Mouse (Mus musculus) C2C12 (cell line): ENCODE measurements around the gene H2-Oa. TPM values are rescaled to one million over a fixed set of nuclear protein-coding genes. Genes with fewer than 3 reads are reported as not detected.
A peak's percentile ranks its signal among the peaks of the same experiment; 100 is the strongest.

Experiments used
- H3K27me3 ChIP-seq: one replicate; pipeline ENCODE4 v1.6.1; 2011; ENCODE audit not compliant: control insufficient read depth, insufficient read depth, insufficient read length
- H3K36me3 ChIP-seq: one replicate; pipeline ENCODE4 v1.6.1; 2011; ENCODE audit not compliant: control insufficient read depth, insufficient read depth
- H3K4me3 ChIP-seq: one replicate; pipeline ENCODE4 v1.5.1; 2011; ENCODE audit warnings: mild to moderate bottlenecking, control low read depth; ENCODE audit not compliant: poor library complexity, insufficient read depth, severe bottlenecking
- H3K79me2 ChIP-seq: one replicate; pipeline ENCODE4 v1.6.1; 2011; ENCODE audit not compliant: control insufficient read depth, insufficient read depth
- H3K79me3 ChIP-seq: one replicate; pipeline ENCODE4 v1.6.1; 2011; ENCODE audit warnings: low read depth, control low read depth
- H3ac ChIP-seq: one replicate; pipeline ENCODE3; 2011; ENCODE audit warnings: low read depth; ENCODE audit not compliant: control insufficient read depth, insufficient read length
- CEBPB ChIP-seq: IDR thresholded peaks from one replicate; pipeline ENCODE4 v1.6.1; 2011; ENCODE audit warnings: low read depth, mild to moderate bottlenecking, control low read depth, moderate library complexity
- CTCF ChIP-seq: IDR thresholded peaks from one replicate; pipeline ENCODE4 v1.5.1; 2011; ENCODE audit not compliant: control insufficient read depth, insufficient read depth, insufficient read length
- FOSL1 ChIP-seq: IDR thresholded peaks from one replicate; pipeline ENCODE4 v1.8.0; 2011; ENCODE audit warnings: mild to moderate bottlenecking, low read length; ENCODE audit not compliant: poor library complexity, insufficient read depth, severe bottlenecking
- MAX ChIP-seq: IDR thresholded peaks from one replicate; pipeline ENCODE4 v1.6.1; 2011; ENCODE audit warnings: mild to moderate bottlenecking, control low read depth
- MYOD1 ChIP-seq: IDR thresholded peaks from one replicate; pipeline ENCODE4 v1.6.1; 2011; ENCODE audit warnings: low read depth; ENCODE audit not compliant: control insufficient read depth, insufficient read length
- MYOG ChIP-seq: IDR thresholded peaks from one replicate; pipeline ENCODE4 v1.6.1; 2011; ENCODE audit not compliant: control insufficient read depth, insufficient read length; ENCODE audit errors: extremely low read depth
- USF1 ChIP-seq: IDR thresholded peaks from one replicate; pipeline ENCODE4 v1.6.1; 2011; ENCODE audit warnings: low read depth, mild to moderate bottlenecking, control low read depth, moderate library complexity
- polyA plus RNA-seq: library from polyadenylated mRNA; unstranded; fragments of >200 nt; fragmentation: generic; extraction: Trizol; gene quantifications from one replicate; pipeline ENCODE4 v1.2.1, GENCODE M21; 2012; ENCODE audit warnings: missing spikeins

The H2-Oa gene
- polyA plus RNA-seq, 1 experiment = not detected

DNA sequence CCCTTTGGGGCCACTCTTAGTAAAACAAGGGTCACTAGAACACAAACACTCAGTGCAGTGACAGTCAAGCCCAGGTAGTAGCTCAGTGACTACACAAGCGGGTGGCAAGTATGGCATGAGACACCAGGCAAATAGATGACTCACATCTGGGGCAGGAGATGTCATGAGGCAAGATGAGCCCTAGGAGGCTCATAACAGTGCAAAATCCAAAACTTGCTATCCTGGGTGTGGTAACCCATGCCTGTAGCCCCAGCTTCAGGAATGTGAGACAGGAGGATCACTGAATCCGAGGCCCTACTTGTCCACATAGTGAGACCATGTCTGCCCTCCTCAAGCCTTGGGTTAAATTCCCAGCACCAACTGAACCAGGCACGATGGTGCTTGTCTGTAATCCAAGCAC is 42.3 kb downstream of the H2-Oa start:
- Histone ChIP-seq H3ac (no peak overlapping the region), H3K79me3 (no peaks in the 10 kb centered on the region), H3K36me3 (no peaks in the 10 kb centered on the region), H3K79me2 (no peaks in the 10 kb centered on the region), H3K4me3 (no peak overlapping the region), H3K27me3 (peaks cover 8% of the 10 kb centered on the region)
- TF ChIP-seq MAX = peak; percentile 17
- TF ChIP-seq USF1 = no peak

GRCm38 (mm10) chr17:34135297-34136224 is 43.4 kb downstream of the H2-Oa start:
- Histone ChIP-seq H3K79me2 (no peaks in the 10 kb centered on the region), H3K4me3 (no peak overlapping the region), H3ac (no peak overlapping the region), H3K27me3 (peaks cover 14% of the 10 kb centered on the region), H3K79me3 (no peaks in the 10 kb centered on the region), H3K36me3 (no peaks in the 10 kb centered on the region)
- no peak for TF ChIP-seq MYOD1
- TF ChIP-seq FOSL1 = no peak
- TF ChIP-seq CTCF = peak; percentile 98
- no peak for TF ChIP-seq MAX
- no peak for TF ChIP-seq USF1

- peaks cover 25% of the 10 kb centered on the region for H3K27me3 ChIP-seq
- H3K4me3 ChIP-seq = no peak overlapping the region
- H3K36me3 ChIP-seq = no peaks in the 10 kb centered on the region
- no peaks in the 10 kb centered on the region for H3K79me2 ChIP-seq
- H3K79me3 ChIP-seq = no peaks in the 10 kb centered on the region
- TF ChIP-seq USF1 (no peak), FOSL1 (no peak), MAX (no peak), CTCF (no peak), MYOD1 (no peak), MYOG (no peak), CEBPB (no peak)
- no peak overlapping the region for H3ac ChIP-seq
These were observed 45.5 kb downstream of the H2-Oa start for GRCm38 (mm10) chr17:34137601-34138000.

GRCm38 (mm10) chr17:34138655-34139054 is 46.5 kb downstream of the H2-Oa start:
- Histone ChIP-seq H3ac (no peak overlapping the region), H3K4me3 (no peak overlapping the region), H3K36me3 (no peaks in the 10 kb centered on the region), H3K79me2 (no peaks in the 10 kb centered on the region), H3K79me3 (no peaks in the 10 kb centered on the region), H3K27me3 (peaks cover 33% of the 10 kb centered on the region)
- TF ChIP-seq FOSL1 (no peak), MYOD1 (no peak), MYOG (no peak)

DNA sequence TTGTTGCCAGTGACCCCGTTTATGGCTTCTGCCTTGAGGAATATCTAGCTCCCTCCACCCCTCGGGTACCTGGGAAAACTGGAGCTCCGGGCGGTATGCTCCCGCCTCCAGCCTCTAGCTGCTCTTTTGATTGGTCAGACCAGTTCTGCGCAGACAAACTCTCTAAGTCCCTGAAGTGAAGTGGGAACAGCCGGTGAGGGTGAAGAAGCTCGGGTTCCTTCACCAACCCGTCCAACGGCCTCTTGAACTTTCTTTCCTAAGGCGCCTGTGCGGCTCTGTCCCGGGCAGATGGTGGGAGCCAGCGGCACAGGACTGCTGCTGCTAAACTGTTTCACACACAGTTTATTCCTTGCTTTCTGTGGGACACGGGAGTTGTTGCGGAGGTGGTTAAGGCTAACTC is 47.3 kb downstream of the H2-Oa start:
- H3K4me3 ChIP-seq = no peak overlapping the region
- H3K79me3 ChIP-seq = no peaks in the 10 kb centered on the region
- no peak overlapping the region for H3ac ChIP-seq
- TF ChIP-seq FOSL1 = no peak
- TF ChIP-seq MYOD1 = no peak
- no peak for TF ChIP-seq MAX
- TF ChIP-seq USF1 = no peak
- no peak for TF ChIP-seq CEBPB
- no peak for TF ChIP-seq CTCF
- no peak for TF ChIP-seq MYOG
- H3K79me2 ChIP-seq = no peaks in the 10 kb centered on the region
- peaks cover 38% of the 10 kb centered on the region for H3K27me3 ChIP-seq
- H3K36me3 ChIP-seq = no peaks in the 10 kb centered on the region

DNA sequence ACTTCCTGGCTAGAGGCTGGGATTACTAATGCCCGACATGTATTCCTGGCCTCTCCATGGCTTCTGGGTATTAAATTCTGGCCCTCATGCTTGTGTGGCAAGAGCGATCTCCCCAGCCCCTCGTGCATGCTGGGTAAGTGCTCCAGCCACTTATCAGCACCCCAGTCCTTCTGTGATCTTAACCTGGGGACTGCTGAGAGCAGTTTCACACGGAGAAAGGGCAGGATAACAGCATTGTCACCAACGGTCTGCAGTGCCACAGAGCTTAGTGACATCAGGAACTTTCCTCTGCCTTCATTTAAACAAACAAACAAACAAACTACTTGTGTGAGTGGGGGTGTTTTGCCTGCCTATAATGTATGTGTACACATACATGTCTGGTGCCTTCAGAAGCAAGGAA is 48.1 kb downstream of the H2-Oa start:
- Histone ChIP-seq H3K36me3 (no peaks in the 10 kb centered on the region), H3K27me3 (peaks cover 41% of the 10 kb centered on the region), H3K79me2 (no peaks in the 10 kb centered on the region), H3K4me3 (no peak overlapping the region), H3K79me3 (no peaks in the 10 kb centered on the region), H3ac (no peak overlapping the region)
- TF ChIP-seq USF1 (no peak), MAX (no peak), CEBPB (no peak), CTCF (no peak), FOSL1 (no peak), MYOG (no peak), MYOD1 (no peak)
